Mouse (Mus musculus) lung, embryonic 15.5 days (tissue): ENCODE measurements at regions not wholly inside any gene's neighbourhood (a gene's known extent, or its start where the extent isn't known, plus 50 kb on each side); places are given as distances from the start of the nearest gene placed in this dataset.
"Not testable (repeated sequence)": the region's sequence is repeated elsewhere in the genome, so short reads cannot be mapped to it uniquely, and the experiment has no call there.

ENCODE experiments used
- ATAC-seq: fragments of 200-750 bp; cut with Nextera tagmentation; 2 replicates; pipeline ENCODE4 v1.8.0; 2017; ENCODE audit warnings: moderate number of reproducible peaks, borderline replicate concordance; ENCODE audit not compliant: low FRiP score, low TSS enrichment; ENCODE audit errors: extremely low read depth
- H3K27ac ChIP-seq: fragments of 300-500 bp; sonication (generic); 2 replicates; pipeline ENCODE4 v1.5.1; 2015; ENCODE audit warnings: moderate library complexity, mild to moderate bottlenecking, inconsistent platforms
- H3K27me3 ChIP-seq: fragments of 300-500 bp; sonication (generic); 2 replicates; pipeline ENCODE4 v1.6.1; 2015; ENCODE audit warnings: inconsistent platforms
- H3K36me3 ChIP-seq: fragments of 300-500 bp; sonication (generic); 2 replicates; pipeline ENCODE4 v1.6.1; 2015; ENCODE audit warnings: inconsistent platforms
- H3K4me1 ChIP-seq: fragments of 300-500 bp; sonication (generic); 2 replicates; pipeline ENCODE4 v1.6.1; 2015; ENCODE audit warnings: inconsistent platforms
- H3K4me2 ChIP-seq: fragments of 300-500 bp; sonication (generic); 2 replicates; pipeline ENCODE4 v1.6.1; 2015; ENCODE audit warnings: inconsistent platforms, mild to moderate bottlenecking, moderate library complexity
- H3K4me3 ChIP-seq: fragments of 300-500 bp; sonication (generic); 2 replicates; pipeline ENCODE4 v1.5.1; 2015; ENCODE audit warnings: mild to moderate bottlenecking, inconsistent platforms
- H3K9ac ChIP-seq: fragments of 300-500 bp; sonication (generic); 2 replicates; pipeline ENCODE4 v1.6.1; 2015; ENCODE audit warnings: inconsistent platforms
- H3K9me3 ChIP-seq: fragments of 300-500 bp; sonication (generic); 2 replicates; pipeline ENCODE4 v1.6.1; 2016; ENCODE audit warnings: inconsistent platforms
- WGBS: fragments of 180-500 bp; shearing (Covaris S2); methylation state at CpG from one replicate; pipeline ENCODE4 v1.1.7; 2015; 5-methylcytosine and 5-hydroxymethylcytosine counted together

DNA sequence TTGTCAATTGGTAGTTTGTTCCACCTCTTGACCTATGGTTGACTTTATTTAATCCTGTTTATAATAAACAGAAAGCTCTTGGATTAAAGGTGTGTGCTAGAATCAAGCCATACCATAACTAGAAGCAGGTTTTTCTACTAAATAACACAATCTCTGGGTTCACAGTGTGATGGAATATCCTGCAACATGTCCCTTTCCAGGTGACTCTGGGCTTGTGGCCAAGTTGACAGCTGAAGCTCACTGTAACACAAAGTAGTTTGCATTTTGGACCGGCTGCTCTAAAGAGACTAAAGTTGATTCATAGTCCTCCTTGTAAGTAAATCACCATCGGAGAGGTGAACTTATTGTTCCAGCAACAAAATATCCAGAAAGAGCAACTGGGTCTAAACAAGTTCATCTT is 149.3 kb upstream of the Kctd3 start:
- ATAC-seq = no peak
- H3K9me3 ChIP-seq = no peaks in the 10 kb centered on the region
- H3K27ac ChIP-seq = no peak overlapping the region
- H3K27me3 ChIP-seq = no peaks in the 10 kb centered on the region
- H3K4me1 ChIP-seq = no peaks in the 10 kb centered on the region
- H3K4me3 ChIP-seq = no peak overlapping the region
- 68% methylated on average over 2 of the region's 2 CpGs for WGBS
- no peaks in the 10 kb centered on the region for H3K36me3 ChIP-seq
- H3K9ac ChIP-seq = no peak overlapping the region
- H3K4me2 ChIP-seq = no peak overlapping the region

DNA sequence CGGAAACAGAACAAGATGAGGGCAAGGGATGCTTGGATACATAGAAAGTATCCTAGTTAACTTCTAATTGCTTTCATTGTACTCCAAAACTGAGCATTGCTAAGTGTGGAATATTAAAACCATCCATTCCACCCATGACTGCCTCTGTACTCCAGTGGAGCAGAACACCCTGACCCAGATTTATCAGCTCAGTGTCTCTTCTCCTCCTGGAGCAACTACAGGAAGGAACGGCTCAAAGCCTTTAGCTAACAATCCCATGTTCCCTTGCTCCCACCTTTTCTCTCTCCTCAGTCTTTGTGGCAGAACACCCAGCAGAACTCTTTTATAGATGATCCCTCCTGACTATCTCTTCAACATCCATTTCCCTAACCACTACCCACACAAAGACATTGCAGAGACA is 146.7 kb upstream of the Kctd3 start:
- WGBS = 82% methylated on average over 2 of the region's 2 CpGs
- ATAC-seq = no peak
- no peak overlapping the region for H3K4me2 ChIP-seq

DNA sequence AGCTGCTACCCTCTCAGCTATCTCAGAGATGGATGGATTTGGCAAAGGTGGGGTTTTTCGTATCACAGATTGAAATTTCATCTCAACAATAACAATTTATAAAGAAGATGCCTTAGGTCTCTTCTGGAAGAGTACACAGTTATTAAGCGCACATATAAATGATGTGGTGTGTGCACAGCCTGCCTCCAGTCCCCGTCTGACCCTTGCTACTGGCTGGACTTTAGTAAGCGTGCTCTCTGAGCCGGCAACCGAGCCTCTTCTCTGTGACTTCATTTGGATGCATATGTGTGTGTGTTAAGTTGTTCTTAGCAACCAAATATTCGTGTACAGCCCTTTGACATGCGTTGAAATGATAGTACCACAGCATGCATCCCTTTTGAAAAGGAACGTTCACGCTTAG is 145.5 kb upstream of the Kctd3 start:
- Histone ChIP-seq H3K9me3 (no peaks in the 10 kb centered on the region), H3K27me3 (no peaks in the 10 kb centered on the region), H3K36me3 (no peaks in the 10 kb centered on the region), H3K4me1 (no peaks in the 10 kb centered on the region), H3K9ac (no peak overlapping the region), H3K27ac (no peak overlapping the region), H3K4me3 (no peak overlapping the region), H3K4me2 (no peak overlapping the region)
- 48% methylated on average over 10 of the region's 10 CpGs for WGBS
- no peak for ATAC-seq

More for the DNA sequence above, 146.7 kb upstream of the Kctd3 start:
- H3K27me3 ChIP-seq = no peaks in the 10 kb centered on the region
- no peak overlapping the region for H3K9ac ChIP-seq
- no peaks in the 10 kb centered on the region for H3K4me1 ChIP-seq
- no peak overlapping the region for H3K27ac ChIP-seq
- H3K4me3 ChIP-seq = no peak overlapping the region
- H3K9me3 ChIP-seq = no peaks in the 10 kb centered on the region
- no peaks in the 10 kb centered on the region for H3K36me3 ChIP-seq

DNA sequence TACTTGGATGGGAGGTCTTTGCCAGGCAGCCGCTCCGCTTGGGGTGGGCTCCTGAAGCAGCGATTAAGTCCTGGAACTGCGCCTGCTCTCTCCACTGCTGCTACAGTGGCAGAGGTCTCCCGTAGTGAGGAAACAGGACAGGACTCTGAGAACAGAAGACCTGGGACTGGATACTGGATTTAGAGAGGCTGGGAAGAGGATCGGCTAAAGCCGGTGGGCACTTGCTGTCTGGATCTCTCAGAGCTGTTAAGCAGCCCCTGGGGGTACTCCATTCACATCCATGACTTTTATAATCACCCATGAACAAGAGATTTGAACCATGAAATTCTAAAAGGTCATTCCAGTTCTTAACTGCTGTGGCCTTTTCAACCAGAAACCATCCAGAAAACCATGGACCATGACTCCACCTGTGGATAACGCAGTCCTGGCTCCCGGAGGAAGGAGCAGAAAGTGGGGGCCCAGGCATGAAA is 135.4 kb upstream of the Kctd3 start:
- Histone ChIP-seq H3K27ac (no peak overlapping the region), H3K9ac (no peak overlapping the region), H3K4me2 (no peak overlapping the region), H3K4me3 (no peak overlapping the region), H3K9me3 (no peaks in the 10 kb centered on the region), H3K4me1 (no peaks in the 10 kb centered on the region), H3K27me3 (no peaks in the 10 kb centered on the region), H3K36me3 (no peaks in the 10 kb centered on the region)
- 75% methylated on average over 9 of the region's 9 CpGs for WGBS
- no peak for ATAC-seq

DNA sequence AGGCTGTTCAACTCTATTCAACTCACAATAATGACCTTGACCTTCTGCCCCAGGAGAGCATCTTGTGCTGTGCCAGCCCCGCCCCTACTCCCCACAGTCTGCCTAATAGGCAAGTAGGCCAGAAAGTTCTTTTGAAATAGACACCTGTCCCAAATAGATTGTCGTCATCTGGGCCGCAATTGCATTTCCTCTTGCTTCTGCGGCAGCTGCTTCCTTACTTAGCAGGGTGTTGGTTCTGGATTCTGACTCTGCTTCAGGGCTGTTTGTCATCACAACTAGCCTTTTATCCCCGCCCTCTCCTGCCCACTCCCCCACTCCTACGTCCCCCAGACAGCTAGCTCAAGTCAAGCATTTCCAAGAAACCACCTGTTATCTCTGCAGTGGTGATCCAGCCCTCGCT is 134.9 kb upstream of the Kctd3 start:
- H3K36me3 ChIP-seq = no peaks in the 10 kb centered on the region
- no peak overlapping the region for H3K4me2 ChIP-seq
- H3K27me3 ChIP-seq = no peaks in the 10 kb centered on the region
- no peaks in the 10 kb centered on the region for H3K9me3 ChIP-seq
- H3K27ac ChIP-seq = no peak overlapping the region
- no peak for ATAC-seq
- H3K9ac ChIP-seq = no peak overlapping the region
- no peak overlapping the region for H3K4me3 ChIP-seq
- no peaks in the 10 kb centered on the region for H3K4me1 ChIP-seq
- 73% methylated on average over 7 of the region's 7 CpGs for WGBS

DNA sequence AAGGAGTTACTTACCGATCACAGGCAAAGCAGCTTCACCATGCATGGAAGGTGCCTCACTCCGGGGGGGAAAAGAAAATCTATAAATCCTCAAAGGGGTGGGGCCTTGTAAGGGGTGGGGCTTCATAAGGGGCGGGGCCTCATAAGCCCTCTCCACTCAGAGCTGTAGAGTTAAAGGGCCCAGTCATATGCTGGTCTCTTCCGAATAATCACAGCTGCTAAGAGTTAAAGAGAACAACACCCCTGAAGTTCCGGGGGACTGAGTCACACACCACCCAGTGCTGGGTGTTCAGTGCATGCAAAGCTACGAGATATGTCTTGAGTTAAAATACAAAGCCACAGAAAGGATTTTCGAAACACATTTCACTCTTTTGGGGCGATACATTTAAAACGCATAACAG is 134.1 kb upstream of the Kctd3 start:
- no peak for ATAC-seq
- Histone ChIP-seq H3K4me2 (no peak overlapping the region), H3K36me3 (no peaks in the 10 kb centered on the region), H3K4me1 (no peaks in the 10 kb centered on the region), H3K27me3 (no peaks in the 10 kb centered on the region), H3K9me3 (no peaks in the 10 kb centered on the region), H3K4me3 (no peak overlapping the region), H3K27ac (no peak overlapping the region), H3K9ac (no peak overlapping the region)
- 88% methylated on average over 9 of the region's 9 CpGs for WGBS

DNA sequence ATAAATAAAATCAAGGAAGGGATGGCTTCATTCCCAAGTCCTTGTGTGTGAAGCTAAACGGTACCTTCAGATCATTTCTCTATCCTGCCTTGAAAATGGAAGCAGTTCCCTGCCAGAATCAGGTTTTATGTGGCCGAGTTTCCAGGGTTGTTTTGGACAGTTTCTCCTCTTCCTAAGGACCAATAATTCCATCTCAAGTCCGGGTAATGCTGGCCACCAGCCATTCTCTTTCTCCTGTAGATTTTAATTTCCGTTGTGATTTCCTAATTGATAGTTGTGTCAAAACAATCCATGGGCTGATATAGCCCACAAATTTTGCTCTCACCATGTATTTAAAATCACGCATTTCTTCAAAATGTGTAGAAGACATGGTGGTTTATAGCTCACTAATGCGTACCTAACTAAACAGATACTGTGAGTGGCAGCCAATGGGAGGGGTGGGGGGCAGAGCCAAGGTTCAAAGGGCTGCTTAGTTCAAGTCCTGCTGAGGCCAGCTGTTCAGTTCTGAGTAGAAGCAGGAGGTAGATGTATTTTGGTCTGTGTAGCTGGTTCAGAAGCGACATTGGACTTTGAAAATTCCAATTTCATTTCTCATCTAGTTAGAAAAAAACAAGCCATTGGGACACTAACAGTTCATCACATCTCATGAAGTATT is 129.2 kb upstream of the Kctd3 start:
- Histone ChIP-seq H3K27ac (no peak overlapping the region), H3K4me2 (no peak overlapping the region), H3K9ac (no peak overlapping the region), H3K36me3 (no peaks in the 10 kb centered on the region), H3K9me3 (no peaks in the 10 kb centered on the region), H3K4me1 (no peaks in the 10 kb centered on the region), H3K4me3 (no peak overlapping the region), H3K27me3 (no peaks in the 10 kb centered on the region)
- no peak for ATAC-seq
- WGBS = 65% methylated on average over 7 of the region's 7 CpGs

DNA sequence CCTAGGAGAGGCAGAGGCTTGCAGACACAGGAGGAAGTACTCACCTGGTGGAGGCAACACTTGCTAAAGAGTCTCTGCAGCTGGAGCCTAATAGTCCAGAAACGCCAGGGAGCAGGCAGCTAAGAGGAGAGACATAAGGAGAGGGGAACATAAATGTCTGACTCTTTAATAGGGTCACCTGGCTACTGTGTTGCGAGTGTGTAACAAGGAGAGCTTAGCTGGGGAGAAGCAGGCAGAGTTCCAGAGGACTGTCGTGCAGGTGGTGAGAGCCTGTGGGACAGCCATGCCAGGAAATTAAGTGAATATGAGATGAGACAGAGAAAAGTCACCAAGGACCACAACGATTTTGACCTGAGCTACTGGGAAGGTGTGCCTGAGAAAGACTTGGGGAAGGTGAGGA is 128.2 kb upstream of the Kctd3 start:
- no peak overlapping the region for H3K9ac ChIP-seq
- H3K4me2 ChIP-seq = no peak overlapping the region
- no peaks in the 10 kb centered on the region for H3K4me1 ChIP-seq
- no peak overlapping the region for H3K4me3 ChIP-seq
- no peaks in the 10 kb centered on the region for H3K36me3 ChIP-seq
- ATAC-seq = no peak
- no peaks in the 10 kb centered on the region for H3K27me3 ChIP-seq
- WGBS = 78% methylated on average over 4 of the region's 4 CpGs
- no peak overlapping the region for H3K27ac ChIP-seq
- no peaks in the 10 kb centered on the region for H3K9me3 ChIP-seq

DNA sequence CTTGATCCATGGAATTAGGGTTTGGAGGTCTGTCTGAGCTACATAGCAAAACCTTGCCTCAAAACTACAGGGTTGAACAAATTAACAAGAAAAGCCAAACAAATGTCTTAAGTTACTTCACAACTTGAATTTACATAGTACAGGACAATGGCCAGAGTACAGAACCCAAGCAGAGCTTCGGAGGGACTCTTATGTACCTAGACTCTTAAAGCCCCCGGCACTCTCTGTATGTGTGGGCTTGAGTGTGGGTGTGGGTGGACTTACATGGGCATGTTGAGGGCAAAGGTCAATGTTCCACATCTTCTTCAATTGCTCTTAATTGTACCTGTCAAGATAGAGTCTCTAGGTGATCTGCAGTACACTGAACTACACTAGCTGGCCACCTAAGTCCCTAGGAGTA is 121.1 kb upstream of the Kctd3 start:
- 68% methylated on average over 2 of the region's 2 CpGs for WGBS
- no peak overlapping the region for H3K4me2 ChIP-seq
- no peak overlapping the region for H3K27ac ChIP-seq
- no peak overlapping the region for H3K4me3 ChIP-seq
- H3K36me3 ChIP-seq = no peaks in the 10 kb centered on the region
- no peaks in the 10 kb centered on the region for H3K27me3 ChIP-seq
- ATAC-seq = no peak
- H3K9ac ChIP-seq = no peak overlapping the region
- no peaks in the 10 kb centered on the region for H3K9me3 ChIP-seq
- H3K4me1 ChIP-seq = no peaks in the 10 kb centered on the region

DNA sequence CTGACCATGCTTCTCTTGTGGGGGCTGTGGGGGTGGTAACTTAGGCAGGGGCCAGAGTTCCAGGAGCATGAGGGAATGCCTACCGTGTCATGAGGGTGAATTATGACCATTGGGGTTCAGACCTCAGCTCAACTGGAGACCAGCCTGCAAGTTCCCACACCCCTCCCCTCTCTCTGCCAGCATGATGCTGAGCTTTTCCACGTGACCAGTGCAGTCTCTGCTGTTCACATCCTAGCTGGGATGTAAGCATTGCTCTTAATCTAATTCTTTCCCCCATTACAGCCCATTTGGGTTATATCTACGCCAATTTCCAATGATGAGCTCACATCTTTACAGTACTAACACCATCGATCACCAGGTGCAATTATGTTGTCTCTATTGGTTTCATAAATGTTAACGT is 120.6 kb upstream of the Kctd3 start:
- 64% methylated on average over 5 of the region's 5 CpGs for WGBS
- not testable (repeated sequence) for ATAC-seq

DNA sequence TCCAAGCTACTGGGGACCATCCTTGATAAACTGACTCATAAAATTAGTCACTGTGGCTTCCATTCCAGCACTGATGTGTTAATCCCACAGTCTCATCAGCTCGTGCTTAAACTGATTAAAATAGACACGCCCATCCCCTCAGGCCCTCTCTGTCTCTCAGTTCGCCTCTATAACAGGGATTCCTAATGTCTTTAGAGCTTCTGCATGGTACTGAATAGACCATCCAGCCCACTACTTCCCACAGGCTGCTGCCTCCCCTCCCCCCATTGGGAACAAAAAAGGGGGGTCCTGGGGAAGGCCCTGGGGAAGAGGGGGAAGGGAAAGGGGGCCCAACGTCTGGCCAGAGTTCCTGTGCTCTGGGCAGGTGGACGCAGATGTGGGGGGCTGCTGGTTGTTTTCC is 119.7 kb upstream of the Kctd3 start:
- 62% methylated on average over 5 of the region's 5 CpGs for WGBS

More for the DNA sequence above, 120.6 kb upstream of the Kctd3 start:
- H3K27me3 ChIP-seq, H3K4me3 ChIP-seq, H3K9ac ChIP-seq, H3K4me1 ChIP-seq, H3K36me3 ChIP-seq, H3K4me2 ChIP-seq, H3K9me3 ChIP-seq, H3K27ac ChIP-seq: not testable (repeated sequence)

DNA sequence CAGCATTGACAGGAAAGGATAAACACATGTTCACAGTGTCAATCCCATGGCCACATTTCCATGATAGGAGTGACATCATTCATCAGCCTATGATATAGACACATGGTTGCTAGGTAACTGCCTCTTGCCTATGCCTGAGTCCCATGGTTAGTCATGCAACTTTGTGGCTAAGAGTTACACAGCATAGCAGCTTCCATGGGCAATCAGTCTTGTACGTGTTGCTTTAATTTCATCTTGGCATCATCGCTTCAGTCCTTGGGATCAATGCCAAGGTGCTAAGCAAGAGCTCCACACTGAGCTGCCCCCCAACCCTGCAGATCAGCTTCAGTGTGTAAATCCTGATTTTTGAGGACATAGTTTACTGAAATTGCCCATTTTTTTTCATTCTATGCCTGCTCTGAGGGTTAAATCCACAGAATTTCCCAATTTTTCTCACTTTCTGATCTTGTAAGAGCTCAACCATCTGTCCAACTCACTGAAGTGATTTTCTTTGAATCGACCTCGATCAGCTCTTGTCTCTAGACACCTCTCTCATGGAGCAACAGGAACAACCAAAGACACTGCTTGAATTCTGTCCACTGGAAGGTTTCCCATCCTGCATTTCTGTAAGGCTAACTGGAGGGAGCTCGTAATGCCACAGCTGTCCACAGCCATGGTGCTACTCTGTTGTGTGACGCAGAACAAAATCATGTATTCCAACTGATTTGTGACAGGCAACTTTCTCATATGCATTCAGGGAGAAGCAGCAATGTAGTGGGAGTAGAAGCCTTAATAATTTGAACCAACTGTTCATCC is 112.5 kb upstream of the Kctd3 start:
- H3K9ac ChIP-seq = no peak overlapping the region
- no peak overlapping the region for H3K27ac ChIP-seq
- no peak overlapping the region for H3K4me2 ChIP-seq
- H3K27me3 ChIP-seq = no peaks in the 10 kb centered on the region
- no peaks in the 10 kb centered on the region for H3K36me3 ChIP-seq
- no peak for ATAC-seq
- H3K9me3 ChIP-seq = no peaks in the 10 kb centered on the region
- 0 out of 2 replicates have a peak, but pooled peaks cover 8% of the 10 kb centered on the region for H3K4me1 ChIP-seq
- no peak overlapping the region for H3K4me3 ChIP-seq
- WGBS = 60% methylated on average over 6 of the region's 6 CpGs

More for the DNA sequence above, 119.7 kb upstream of the Kctd3 start:
- Histone ChIP-seq H3K27ac (no peak overlapping the region), H3K36me3 (no peaks in the 10 kb centered on the region), H3K4me1 (no peaks in the 10 kb centered on the region), H3K4me2 (no peak overlapping the region), H3K9me3 (no peaks in the 10 kb centered on the region), H3K27me3 (no peaks in the 10 kb centered on the region), H3K4me3 (no peak overlapping the region), H3K9ac (no peak overlapping the region)
- no peak for ATAC-seq
